Mouse (Mus musculus) adrenal gland (tissue): ENCODE measurements around the gene Cd83.

Source experiments
- intact Hi-C: fragments of 180-260 bp; cut with DNase I; formaldehyde crosslinking; loops from one replicate; pipeline ENCODE4 v1.15.1; 2025
- long read RNA-seq, 2 experiments: library from polyadenylated mRNA; unstranded; transcript quantifications; one replicate each; pipeline ENCODE4 v2.0.0; 2020; ENCODE audit warnings: borderline replicate concordance in 1 of 2; ENCODE audit not compliant: insufficient replicate concordance in 1 of 2

Cd83 gene
- long read RNA-seq, experiment 1, transcript Cd83-201 (5 exons, 2,477 nt): major isoform, 14 of 15 reads
- long read RNA-seq, experiment 1, partial matches to known transcripts: 0 of 15 reads
- long read RNA-seq, experiment 1, other reads (novel, unspliced or antisense): 1 of 15 reads
- long read RNA-seq, experiment 2, transcript Cd83-201 (5 exons, 2,477 nt): major isoform, 15 of 18 reads
- long read RNA-seq, experiment 2, partial matches to known transcripts: 0 of 18 reads
- long read RNA-seq, experiment 2, other reads (novel, unspliced or antisense): 1 of 18 reads

GRCm38 (mm10) chr13:43784725-43785711 is at the start of gene Cd83:
Gene Cd83 (plus strand): TSS chr13:43784775.
- intact Hi-C loops: no loop called here

- intact Hi-C loops: loop anchor here (5.0 kb wide), 1 partner anchor 162 kb away; no protein-coding TSS in a partner anchor
Observed at GRCm38 (mm10) chr13:43739598-43740275, 44.8 kb upstream of the Cd83 start.

DNA sequence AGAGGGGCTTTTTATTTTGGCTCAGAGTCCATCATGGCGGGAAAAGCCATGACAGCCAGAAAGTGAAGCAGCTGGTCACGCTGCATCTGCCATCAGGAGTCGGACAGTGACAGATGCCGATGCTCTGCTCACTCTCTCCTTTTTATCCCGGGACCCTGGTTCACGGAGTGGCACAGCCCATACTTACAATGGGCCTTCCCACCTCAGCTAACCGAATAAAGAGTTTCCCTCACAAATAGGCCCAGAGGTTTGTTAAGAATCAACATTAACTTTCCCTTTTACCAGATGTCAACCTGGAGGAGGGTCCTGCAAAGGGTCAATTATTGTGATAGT is 44.3 kb upstream of the Cd83 start:
- intact Hi-C loops: no loop called here

GRCm38 (mm10) chr13:43742677-43743076 is 41.9 kb upstream of the Cd83 start:
- intact Hi-C loops: no loop called here

DNA sequence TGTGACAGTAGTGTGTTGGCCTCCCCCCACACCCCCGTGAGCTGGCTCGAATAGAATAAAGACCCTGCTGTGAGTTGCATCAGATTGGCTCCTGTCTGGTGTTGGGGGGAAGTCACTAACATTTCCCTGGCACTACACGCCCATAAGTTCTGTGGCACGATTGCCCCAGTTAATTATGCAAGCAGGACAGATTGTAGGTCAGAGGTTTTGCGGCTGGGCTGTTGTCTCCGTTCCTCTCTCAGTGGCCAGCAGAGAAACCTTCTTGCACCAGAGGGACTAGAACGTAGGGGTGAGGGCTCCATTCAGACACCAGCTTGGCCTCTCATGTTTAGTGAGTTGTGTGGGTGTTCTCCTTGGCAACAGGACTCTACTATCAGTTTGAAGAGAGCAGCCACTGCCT is 40.3 kb upstream of the Cd83 start:
- intact Hi-C loops: no loop called here

GRCm38 (mm10) chr13:43750301-43750700 is 34.3 kb upstream of the Cd83 start:
- intact Hi-C loops: no loop called here

- intact Hi-C loops: no loop called here
Observed at GRCm38 (mm10) chr13:43750966-43751365, 33.6 kb upstream of the Cd83 start.

GRCm38 (mm10) chr13:43752407-43752806 is 32.2 kb upstream of the Cd83 start:
- intact Hi-C loops: no loop called here

DNA sequence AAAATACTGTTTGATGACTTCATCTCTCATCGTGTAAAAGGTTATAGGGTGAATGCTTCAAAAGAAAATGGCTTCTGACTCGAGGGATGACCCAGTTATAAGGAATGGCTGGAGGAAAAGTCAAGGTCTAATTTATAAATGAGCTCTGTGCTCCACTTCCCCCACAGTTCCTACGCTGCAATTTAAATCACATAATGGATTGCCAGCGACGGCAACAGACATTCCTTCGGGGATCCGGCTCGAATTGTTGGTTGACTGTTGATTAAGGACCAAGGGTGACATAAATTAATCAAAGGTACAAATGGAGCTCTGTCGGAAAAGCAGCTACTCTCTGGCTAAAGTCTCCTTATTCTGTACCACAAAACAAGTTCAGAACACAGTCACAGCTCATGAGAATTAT is 30.9 kb upstream of the Cd83 start:
- intact Hi-C loops: no loop called here

DNA sequence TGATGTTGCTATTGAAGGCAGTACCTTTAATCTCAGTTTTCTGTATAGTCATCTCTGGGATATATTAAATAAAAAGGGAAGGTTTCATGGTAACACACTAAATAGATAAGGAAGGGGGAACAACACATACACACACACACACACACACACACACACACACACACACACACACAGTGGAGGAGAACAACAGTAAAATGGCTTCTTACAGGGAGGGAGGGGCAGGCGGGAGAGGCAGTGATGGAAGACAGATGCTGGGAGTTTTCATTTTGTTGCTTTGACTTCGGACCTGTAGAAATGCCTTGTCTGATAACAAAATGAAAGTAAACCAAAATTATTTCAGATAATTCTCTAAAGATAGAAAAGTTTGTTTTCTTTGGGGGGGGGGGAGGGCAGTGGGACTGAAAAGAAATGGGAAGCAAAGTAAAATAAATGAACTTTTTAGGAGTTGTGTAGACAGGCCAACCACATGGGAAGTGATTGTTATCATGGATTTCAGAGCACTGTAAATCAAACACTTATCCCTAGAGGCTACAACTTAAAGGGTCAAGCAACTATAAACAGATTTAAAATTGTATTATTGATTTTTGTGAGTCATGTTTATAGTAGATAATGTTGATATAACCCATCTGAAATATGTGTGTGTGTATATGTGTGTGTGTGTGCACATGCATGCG is 30.0 kb upstream of the Cd83 start:
- intact Hi-C loops: no loop called here

DNA sequence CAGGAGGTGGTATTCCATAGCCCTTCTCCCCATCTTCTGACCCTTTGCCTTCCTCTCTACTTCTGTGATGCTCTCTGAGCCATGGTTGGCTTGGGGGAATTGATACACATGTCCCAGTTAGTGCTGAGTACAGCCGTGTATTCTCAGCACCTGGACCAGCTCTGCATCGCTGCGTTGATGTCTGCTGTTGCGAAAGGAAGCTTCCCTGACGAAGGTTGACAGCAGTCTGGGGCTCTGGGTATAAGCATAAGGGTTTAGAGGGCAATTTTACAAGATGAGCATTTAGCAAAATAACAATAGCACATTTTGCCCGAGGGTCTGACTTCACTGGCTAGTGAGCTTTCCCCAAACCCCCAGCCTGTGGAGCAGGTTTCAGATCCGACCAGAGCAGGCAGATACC is 29.0 kb upstream of the Cd83 start:
- intact Hi-C loops: no loop called here

DNA sequence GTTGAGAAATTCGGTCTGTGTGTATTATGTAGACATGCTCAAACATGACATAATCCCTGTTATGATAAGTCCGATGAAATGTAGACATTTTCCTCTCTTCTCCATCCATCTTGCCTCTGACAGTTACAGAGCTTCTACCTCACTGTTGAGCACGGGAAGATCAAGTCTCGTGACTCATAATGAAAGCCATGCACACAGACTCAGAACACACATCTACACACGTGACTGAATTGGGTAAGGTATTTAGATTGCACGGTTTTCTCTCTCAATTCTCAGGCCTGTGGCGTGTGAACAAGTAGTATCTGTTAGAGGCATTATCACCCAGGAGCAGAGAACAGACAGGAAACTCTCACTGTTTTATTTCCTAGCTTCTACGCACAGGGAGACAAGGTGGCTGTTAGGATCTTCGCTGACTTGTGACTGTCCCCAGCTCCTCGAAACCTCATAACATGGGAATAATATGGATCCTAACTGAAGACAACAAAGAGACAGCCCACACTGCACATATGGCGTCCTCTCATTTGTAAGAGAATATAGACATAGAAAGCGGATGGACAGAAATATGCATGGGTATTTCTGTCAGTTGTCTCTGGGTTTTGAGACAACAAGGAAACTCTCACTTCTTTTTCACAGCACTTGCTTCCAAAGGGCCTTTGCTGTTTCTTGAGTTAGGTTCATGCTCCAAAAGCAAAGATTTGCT is 23.3 kb upstream of the Cd83 start:
- intact Hi-C loops: no loop called here

DNA sequence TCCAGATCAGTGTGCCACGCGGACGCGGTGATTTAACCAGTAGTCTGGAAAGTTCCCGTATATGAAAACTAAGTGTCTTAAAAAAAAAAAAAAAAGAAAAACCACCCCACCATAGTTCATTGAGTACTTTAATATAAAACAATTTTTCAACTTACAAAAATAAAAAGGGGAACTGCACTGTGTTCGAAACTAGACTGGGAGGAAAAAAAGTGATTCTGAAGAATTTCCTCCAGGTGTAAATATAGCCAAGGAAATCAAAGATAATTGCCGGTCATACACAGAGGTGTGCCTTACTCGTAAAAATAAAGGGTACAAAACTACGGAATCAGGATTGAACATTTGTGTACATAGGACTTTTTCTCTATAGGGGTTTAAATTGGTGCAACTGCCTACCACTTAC is 21.7 kb upstream of the Cd83 start:
- intact Hi-C loops: no loop called here

DNA sequence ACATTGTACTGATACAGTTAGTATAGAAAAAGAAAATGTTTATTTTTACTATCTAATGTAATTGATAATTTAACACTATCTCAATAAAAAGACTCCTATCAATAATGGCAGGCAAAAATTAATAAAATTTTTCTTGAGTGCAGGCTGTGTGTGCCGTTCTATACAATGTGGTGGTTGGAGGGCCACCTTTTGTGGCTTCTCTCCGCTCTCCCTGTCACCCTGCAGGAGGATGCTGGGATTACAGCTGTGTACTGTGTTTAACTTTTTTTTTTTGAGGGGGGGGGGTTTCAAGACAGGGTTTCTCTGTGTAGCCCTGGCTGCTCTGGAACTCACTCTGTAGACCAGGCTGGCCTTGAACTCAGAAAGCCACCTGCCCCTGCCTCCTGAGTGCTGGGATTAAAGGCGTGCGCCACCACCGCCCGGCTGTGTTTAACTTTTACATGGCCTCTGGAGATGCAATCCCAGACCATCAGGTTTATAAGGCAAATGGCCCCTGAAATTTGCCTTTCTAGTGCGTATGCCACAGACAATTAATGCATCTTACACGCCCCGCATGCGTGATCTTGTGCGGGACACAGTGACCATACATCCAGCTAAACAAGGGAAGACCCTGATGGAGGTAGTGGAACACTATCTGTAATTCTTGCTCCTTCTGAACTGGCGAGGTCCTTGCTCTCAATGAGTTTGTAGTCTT is 21.1 kb upstream of the Cd83 start:
- intact Hi-C loops: no loop called here

DNA sequence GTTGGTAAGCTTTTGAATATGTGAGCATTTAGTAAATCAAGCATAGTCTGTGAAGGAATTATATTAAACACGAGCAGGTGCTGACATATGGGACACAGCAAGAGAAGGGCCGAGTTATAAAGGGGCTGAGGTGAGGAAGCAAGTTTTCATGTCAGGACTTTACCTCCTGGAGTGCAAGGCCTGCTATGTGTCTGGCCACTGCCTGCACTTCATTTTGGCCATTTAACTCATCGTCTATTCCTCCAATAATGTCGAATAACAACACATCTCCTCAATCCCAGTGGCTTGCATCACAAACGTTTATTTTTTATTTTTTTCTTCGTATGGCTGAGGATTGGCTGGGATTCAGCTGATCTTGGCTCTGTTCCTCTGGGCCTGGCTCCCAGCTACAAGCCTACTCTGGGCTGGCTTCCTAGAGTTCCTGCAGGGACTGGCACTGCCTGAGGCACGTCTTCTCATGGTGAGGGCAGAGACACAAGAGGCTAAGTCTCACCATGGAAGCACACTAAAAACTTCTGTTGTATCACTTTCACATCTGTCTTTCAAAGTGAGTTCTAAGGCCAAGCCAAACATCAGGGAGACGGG is 20.5 kb upstream of the Cd83 start:
- intact Hi-C loops: no loop called here

GRCm38 (mm10) chr13:43765293-43765814 is 19.2 kb upstream of the Cd83 start:
- intact Hi-C loops: no loop called here

GRCm38 (mm10) chr13:43766786-43767680 is 17.5 kb upstream of the Cd83 start:
- intact Hi-C loops: no loop called here

GRCm38 (mm10) chr13:43773020-43773419 is 11.6 kb upstream of the Cd83 start:
- intact Hi-C loops: no loop called here
